Comparison of ENCODE assay signal across 11 mouse cellular contexts in the genomic region with DNA sequence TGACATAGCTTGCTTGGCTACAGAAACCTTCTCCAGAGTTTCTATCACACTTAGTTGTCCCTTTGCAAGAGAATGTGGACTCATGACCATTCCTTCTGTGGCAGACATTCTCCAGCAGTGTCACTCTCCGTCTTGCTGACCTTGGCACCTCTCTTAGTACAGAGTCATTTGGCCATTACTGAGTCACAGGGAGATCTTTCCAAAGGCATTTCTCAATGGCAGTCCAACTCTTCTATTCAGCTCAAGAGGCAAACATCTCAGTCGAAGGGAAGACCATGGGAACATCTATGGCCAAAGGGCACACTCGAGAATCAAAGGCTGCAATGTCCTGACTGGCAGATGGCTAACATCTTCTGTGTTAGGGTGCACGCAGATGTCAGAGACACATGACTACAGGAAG.
"Had no signal": no experiment of that assay in that cellular context is flagged by ENCODE, and none has a peak within 500 bp of the region (broad histone marks: within the 10 kb centered on the region; RNA-seq: fewer than 3 reads in every experiment).

No protein-coding gene starts in this region.

- DNase-seq: lung, adult 2 months; lung, postnatal 14 days; lung, postnatal 36 days; retina, postnatal 1 day; right cerebral cortex, adult 18-20 months; right cerebral cortex, postnatal 25 days; right cerebral cortex, postnatal 4 days; spleen, adult 18-20 months; thymus, adult 18-20 months; thymus, postnatal 14 days; thymus, postnatal 36 days had no signal
